Mouse (Mus musculus) MEL (cell line): ENCODE measurements around the gene Il10rb. TPM values are rescaled to one million over a fixed set of nuclear protein-coding genes. Genes with fewer than 3 reads are reported as not detected.
A peak's percentile ranks its signal among the peaks of the same experiment; 100 is the strongest.

Experiments used
- DNase-seq: peaks from one replicate; pipeline ENCODE4 v3.0.0; 2011; ENCODE audit warnings: low read depth, low spot score
- H3K27ac ChIP-seq: 2 replicates; pipeline ENCODE4 v1.5.1; 2012; ENCODE audit warnings: low read depth, mild to moderate bottlenecking, control low read depth, low read length, moderate library complexity; ENCODE audit not compliant: control insufficient read depth
- H3K27me3 ChIP-seq, 2 experiments: fragments of 150-350 bp in 1 of 2; sonication (generic) in 1 of 2; 2 replicates each; pipeline ENCODE4 v1.6.1; 2012; ENCODE audit warnings: low read length in 2 of 2, mild to moderate bottlenecking in 2 of 2, improper control_type of control experiment in 1 of 2, moderate library complexity in 1 of 2; ENCODE audit not compliant: insufficient read depth in 2 of 2, control insufficient read depth in 1 of 2
- H3K36me3 ChIP-seq, 2 experiments: 2 replicates each; pipeline ENCODE4 v1.6.1; 2012 to 2014; ENCODE audit warnings: low read length in 2 of 2, improper control_type of control experiment in 1 of 2, inconsistent platforms in 1 of 2, mild to moderate bottlenecking in 1 of 2; ENCODE audit not compliant: insufficient read depth in 2 of 2, control insufficient read depth in 1 of 2
- H3K4me1 ChIP-seq, 2 experiments: fragments of 150-350 bp in 1 of 2; sonication (generic) in 1 of 2; 2 replicates each; pipeline ENCODE4 v1.6.1; 2012; ENCODE audit warnings: low read length in 2 of 2, improper control_type of control experiment in 1 of 2, mild to moderate bottlenecking in 1 of 2; ENCODE audit not compliant: insufficient read depth in 2 of 2, control insufficient read depth in 1 of 2
- H3K4me3 ChIP-seq, 2 experiments: fragments of 150-350 bp in 1 of 2; sonication (generic) in 1 of 2; 2 replicates each; pipeline ENCODE4 v1.5.1; 2012; ENCODE audit warnings: low read depth in 2 of 2, low read length in 2 of 2, mild to moderate bottlenecking in 2 of 2, moderate library complexity in 2 of 2, control low read depth in 1 of 2, improper control_type of control experiment in 1 of 2; ENCODE audit not compliant: control insufficient read depth in 1 of 2, insufficient read depth in 1 of 2
- H3K79me2 ChIP-seq: 2 replicates; pipeline ENCODE4 v1.6.1; 2012; ENCODE audit warnings: mild to moderate bottlenecking, low read length, moderate library complexity; ENCODE audit not compliant: control insufficient read depth, poor library complexity, insufficient read depth
- H3K9ac ChIP-seq: 2 replicates; pipeline ENCODE4 v1.6.1; 2012; ENCODE audit warnings: low read depth, mild to moderate bottlenecking, control low read depth, low read length, moderate library complexity; ENCODE audit not compliant: control insufficient read depth, poor library complexity, severe bottlenecking
- H3K9me3 ChIP-seq: fragments of 150-350 bp; sonication (generic); replicated peaks from 2 replicates; pipeline ENCODE4 v1.6.1; 2012; ENCODE audit warnings: mild to moderate bottlenecking, low read length, improper control_type of control experiment, moderate library complexity; ENCODE audit not compliant: insufficient read depth
- CHD1 ChIP-seq: IDR thresholded peaks from 2 replicates; pipeline ENCODE4 v1.6.1; 2012; ENCODE audit warnings: low read depth, mild to moderate bottlenecking, inconsistent platforms, low read length, improper control_type of control experiment
- CTCF ChIP-seq, 3 experiments: IDR thresholded peaks in 2 of 3; conservative IDR thresholded peaks in 1 of 3; 2 replicates each; pipeline ENCODE4 v1.5.1; 2011 to 2012; ENCODE audit warnings: low read length in 3 of 3, low read depth in 2 of 3, mild to moderate bottlenecking in 2 of 3, improper control_type of control experiment in 1 of 3, inconsistent platforms in 1 of 3, mixed read lengths in 1 of 3, moderate library complexity in 1 of 3; ENCODE audit not compliant: control insufficient read depth in 1 of 3, insufficient read depth in 1 of 3, poor library complexity in 1 of 3, severe bottlenecking in 1 of 3
- E2F4 ChIP-seq: IDR thresholded peaks from 2 replicates; pipeline ENCODE4 v1.6.1; 2011; ENCODE audit warnings: low read depth, low read length, improper control_type of control experiment, borderline replicate concordance
- ELF1 ChIP-seq: IDR thresholded peaks from 2 replicates; pipeline ENCODE4 v1.6.1; 2014; ENCODE audit warnings: low read depth, mild to moderate bottlenecking, inconsistent platforms, low read length, improper control_type of control experiment, moderate library complexity
- GATA1 ChIP-seq: IDR thresholded peaks from 2 replicates; pipeline ENCODE4 v1.6.1; 2011; ENCODE audit warnings: low read depth, low read length, improper control_type of control experiment
- JUND ChIP-seq: IDR thresholded peaks from 2 replicates; pipeline ENCODE4 v1.6.1; 2011; ENCODE audit warnings: low read depth, mild to moderate bottlenecking, improper control_type of control experiment, low read length
- KAT2A ChIP-seq: conservative IDR thresholded peaks from 2 replicates; pipeline ENCODE4 v1.6.1; 2012; ENCODE audit warnings: low read depth, low read length, improper control_type of control experiment, inconsistent platforms
- MAZ ChIP-seq: IDR thresholded peaks from 2 replicates; pipeline ENCODE4 v1.6.1; 2012; ENCODE audit warnings: low read depth, mild to moderate bottlenecking, inconsistent platforms, low read length, improper control_type of control experiment
- MEF2A ChIP-seq: IDR thresholded peaks from 2 replicates; pipeline ENCODE4 v1.6.1; 2014; ENCODE audit warnings: low read depth, mild to moderate bottlenecking, inconsistent platforms, low read length, improper control_type of control experiment; ENCODE audit not compliant: poor library complexity, insufficient replicate concordance, severe bottlenecking; ENCODE audit errors: extremely low read depth
- MXI1 ChIP-seq: IDR thresholded peaks from 2 replicates; pipeline ENCODE4 v1.6.1; 2011; ENCODE audit warnings: mild to moderate bottlenecking, low read depth, low read length, improper control_type of control experiment
- MYB ChIP-seq: IDR thresholded peaks from 2 replicates; pipeline ENCODE4 v1.6.1; 2011; ENCODE audit warnings: mild to moderate bottlenecking, low read depth, low read length, improper control_type of control experiment
- MYC ChIP-seq: IDR thresholded peaks from 2 replicates; pipeline ENCODE4 v1.6.1; 2011; ENCODE audit warnings: low read depth, mild to moderate bottlenecking, low read length, improper control_type of control experiment, moderate library complexity
- NELFE ChIP-seq: IDR thresholded peaks from 2 replicates; pipeline ENCODE4 v1.6.1; 2011; ENCODE audit warnings: low read depth, low read length, improper control_type of control experiment
- POLR2A ChIP-seq, 2 experiments: IDR thresholded peaks; 2 replicates each; pipeline ENCODE4 v1.6.1; 2011 to 2012; ENCODE audit warnings: low read length in 2 of 2, mild to moderate bottlenecking in 2 of 2, control low read depth in 1 of 2, improper control_type of control experiment in 1 of 2, low read depth in 1 of 2, moderate library complexity in 1 of 2; ENCODE audit not compliant: control insufficient read depth in 1 of 2, insufficient read depth in 1 of 2, poor library complexity in 1 of 2
- POLR2AphosphoS2 ChIP-seq: IDR thresholded peaks from 2 replicates; pipeline ENCODE4 v1.6.1; 2011; ENCODE audit warnings: low read length, improper control_type of control experiment
- RAD21 ChIP-seq: IDR thresholded peaks from 2 replicates; pipeline ENCODE4 v1.6.1; 2011; ENCODE audit warnings: mild to moderate bottlenecking, low read depth, low read length, improper control_type of control experiment
- SMC3 ChIP-seq: IDR thresholded peaks from 2 replicates; pipeline ENCODE4 v1.6.1; 2011; ENCODE audit warnings: low read depth, low read length, improper control_type of control experiment
- TBP ChIP-seq: IDR thresholded peaks from 2 replicates; pipeline ENCODE4 v1.8.0; 2011; ENCODE audit warnings: low read depth, low read length, improper control_type of control experiment
- USF1 ChIP-seq: IDR thresholded peaks from 2 replicates; pipeline ENCODE4 v1.6.1; 2014; ENCODE audit warnings: low read depth, mild to moderate bottlenecking, inconsistent platforms, low read length, improper control_type of control experiment, moderate library complexity
- USF2 ChIP-seq, 2 experiments: IDR thresholded peaks; 2 replicates each; pipeline ENCODE4 v1.6.1; 2011 to 2012; ENCODE audit warnings: improper control_type of control experiment in 2 of 2, low read length in 2 of 2, borderline replicate concordance in 1 of 2, inconsistent platforms in 1 of 2, low read depth in 1 of 2, mild to moderate bottlenecking in 1 of 2; ENCODE audit not compliant: insufficient read depth in 1 of 2
- ZMIZ1 ChIP-seq: IDR thresholded peaks from 2 replicates; pipeline ENCODE4 v1.6.1; 2012; ENCODE audit warnings: low read depth, mild to moderate bottlenecking, inconsistent platforms, low read length, improper control_type of control experiment, moderate library complexity
- polyA plus RNA-seq, 2 experiments: library from polyadenylated mRNA; stranded (reverse) in 1 of 2; unstranded in 1 of 2; fragments of >175 nt in 1 of 2; fragments of >200 nt in 1 of 2; gene quantifications; 2 replicates each; pipeline versions ENCODE4 v1.2.1 to v1.2.4; 2012; ENCODE audit warnings: low replicate concordance in 2 of 2, low read depth in 1 of 2; ENCODE audit not compliant: insufficient read length in 2 of 2, insufficient read depth in 1 of 2, missing spikeins in 1 of 2
- total RNA-seq: library from RNA; depleted of rRNA; stranded (reverse); fragments of 300-350 nt; gene quantifications from 2 replicates; pipeline ENCODE4 v1.2.3, GENCODE M21; 2012

Il10rb gene
- total and polyA plus RNA-seq, 3 experiments = 4.7 to 14.6 TPM; not detected in 1

GRCm38 (mm10) chr16:91450137-91451064 lies 44.4 kb downstream of the Il10rb start (continued):
- TF ChIP-seq CHD1 = no peak
- TF ChIP-seq RAD21 = peak; percentile 55
- TF ChIP-seq MYC = no peak
- no peak for TF ChIP-seq MEF2A
- TF ChIP-seq KAT2A = no peak
- TF ChIP-seq ZMIZ1 = no peak
- TF ChIP-seq E2F4 = no peak
- TF ChIP-seq POLR2A (IDR thresholded peaks at IDR 0.05; ENCODE audit: control insufficient read depth in 1 of 2, insufficient read depth in 1 of 2, low read depth in 1 of 2, low read length in 2 of 2, poor library complexity in 1 of 2) = no peak
- no peak for TF ChIP-seq JUND
- no peak for TF ChIP-seq USF1
- no peak for TF ChIP-seq TBP
- TF ChIP-seq GATA1 = no peak
- TF ChIP-seq SMC3 = peak; percentile 49
- no peak for TF ChIP-seq ELF1

- Histone ChIP-seq H3K27me3 (no peaks in the 10 kb centered on the region), H3K4me3 (no peak overlapping the region), H3K27ac (no peak overlapping the region), H3K9ac (no peak overlapping the region), H3K4me1 (peaks cover 20 to 31% of the 10 kb centered on the region in 2 experiments), H3K79me2 (no peaks in the 10 kb centered on the region), H3K36me3 (peaks cover 0 to 24% of the 10 kb centered on the region in 2 experiments; a peak in 2 of 4 replicates), H3K9me3 (no peaks in the 10 kb centered on the region)
- no peak for TF ChIP-seq SMC3
- DNase-seq = peak; percentile 48
These were observed 46.0 kb downstream of the Il10rb start for GRCm38 (mm10) chr16:91451949-91452348.

- Histone ChIP-seq H3K4me1 (peaks cover 16 to 26% of the 10 kb centered on the region in 2 experiments), H3K9me3 (no peaks in the 10 kb centered on the region), H3K79me2 (no peaks in the 10 kb centered on the region), H3K36me3 (peaks cover 0 to 20% of the 10 kb centered on the region in 2 experiments; a peak in 2 of 4 replicates), H3K4me3 (no peak overlapping the region), H3K27ac (no peak overlapping the region), H3K9ac (no peak overlapping the region), H3K27me3 (no peaks in the 10 kb centered on the region)
- DNase-seq = peak; percentile 47
- TF ChIP-seq MAZ = no peak
- no peak for TF ChIP-seq POLR2AphosphoS2
- TF ChIP-seq MYB = no peak
- TF ChIP-seq MXI1 = no peak
- TF ChIP-seq RAD21 = no peak
- TF ChIP-seq USF2 (IDR thresholded peaks at IDR 0.05; ENCODE audit: borderline replicate concordance in 1 of 2, insufficient read depth in 1 of 2, low read depth in 1 of 2, low read length in 2 of 2) = no peak
- no peak for TF ChIP-seq GATA1
- TF ChIP-seq ZMIZ1 = no peak
- no peak for TF ChIP-seq CTCF (IDR thresholded peaks at IDR 0.05 in 2 of 3, conservative IDR thresholded peaks at IDR 0.05 in 1 of 3; ENCODE audit: control insufficient read depth in 1 of 3, insufficient read depth in 1 of 3, low read depth in 2 of 3, low read length in 3 of 3, poor library complexity in 1 of 3, severe bottlenecking in 1 of 3)
- TF ChIP-seq USF1 = no peak
- TF ChIP-seq NELFE = no peak
These were observed 46.5 kb downstream of the Il10rb start for GRCm38 (mm10) chr16:91452363-91452896.
